Mouse (Mus musculus): ENCODE results near the gene Chchd10.

Gene Chchd10

DNA sequence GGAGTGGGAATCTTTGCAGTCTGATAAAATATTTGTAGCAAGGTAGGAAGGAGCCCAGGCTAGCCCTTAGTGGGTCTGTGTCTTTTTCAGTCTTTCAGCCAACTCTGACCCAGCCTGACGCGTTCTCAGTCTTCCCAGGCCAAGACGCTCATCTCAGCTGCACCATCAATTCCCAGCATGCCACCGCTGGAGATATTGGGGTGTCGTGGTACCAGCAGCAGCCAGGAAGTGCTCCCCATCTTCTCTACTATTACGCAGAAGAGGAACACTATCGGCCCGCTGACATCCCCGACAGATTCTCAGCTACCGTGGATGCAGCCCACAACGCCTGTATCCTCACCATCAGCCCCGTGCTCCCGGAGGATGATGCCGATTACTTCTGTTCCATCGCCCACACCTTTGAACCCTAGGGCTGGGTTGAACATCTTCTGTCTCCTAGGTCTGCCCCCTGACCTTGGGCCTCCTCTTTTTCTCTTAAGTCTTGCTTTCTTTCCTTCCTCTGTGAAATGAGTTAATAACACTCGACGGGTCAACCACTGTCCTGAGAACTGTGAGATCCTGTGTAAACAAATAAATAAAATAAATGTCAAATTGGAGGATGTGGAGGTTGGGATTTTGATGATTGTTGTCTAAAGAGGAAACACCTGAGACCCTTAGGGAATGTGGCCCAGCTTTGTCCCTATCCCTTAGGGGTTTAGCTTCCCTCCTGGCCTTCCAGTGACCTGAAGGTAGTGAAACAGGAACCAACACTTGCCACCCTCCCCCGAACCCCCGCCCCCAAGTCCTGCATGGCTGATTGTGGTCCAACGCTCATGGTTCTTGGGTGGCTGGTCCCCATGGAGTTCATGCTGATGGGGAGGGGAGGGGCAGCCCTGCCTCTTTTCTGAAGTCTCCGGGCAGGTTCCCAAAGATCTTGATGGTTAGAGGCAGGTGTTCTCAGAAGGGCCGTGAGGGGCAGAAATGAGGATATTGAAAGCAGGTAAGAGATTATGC, 16.4 kb downstream of the Chchd10 start:
- DNase-seq (ENCODE audit: low read depth, low spot score) = no peak

DNA sequence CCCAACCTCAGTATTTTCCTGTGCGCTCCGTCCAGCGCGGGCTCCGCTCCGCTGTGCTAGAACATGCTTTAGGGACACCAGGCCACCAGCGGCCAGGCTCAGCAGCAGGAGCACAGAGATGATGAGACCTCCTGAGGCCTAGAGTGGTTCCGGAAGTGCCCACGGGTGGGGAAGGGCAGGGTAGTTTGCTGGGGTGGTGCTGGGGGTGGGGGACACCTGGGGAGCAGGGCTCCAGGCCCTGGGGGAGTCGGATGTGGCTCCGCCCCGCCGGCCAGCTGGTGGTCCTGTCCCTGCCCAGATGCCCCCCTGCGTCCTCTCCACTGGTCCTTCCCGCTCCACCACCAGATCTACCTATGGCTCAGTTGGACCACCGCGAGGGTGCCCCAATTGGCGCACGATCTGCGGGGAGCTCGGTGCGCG, 17.9 kb downstream of the Chchd10 start:
- DNase-seq (ENCODE audit: low read depth, low spot score) = no peak

DNA sequence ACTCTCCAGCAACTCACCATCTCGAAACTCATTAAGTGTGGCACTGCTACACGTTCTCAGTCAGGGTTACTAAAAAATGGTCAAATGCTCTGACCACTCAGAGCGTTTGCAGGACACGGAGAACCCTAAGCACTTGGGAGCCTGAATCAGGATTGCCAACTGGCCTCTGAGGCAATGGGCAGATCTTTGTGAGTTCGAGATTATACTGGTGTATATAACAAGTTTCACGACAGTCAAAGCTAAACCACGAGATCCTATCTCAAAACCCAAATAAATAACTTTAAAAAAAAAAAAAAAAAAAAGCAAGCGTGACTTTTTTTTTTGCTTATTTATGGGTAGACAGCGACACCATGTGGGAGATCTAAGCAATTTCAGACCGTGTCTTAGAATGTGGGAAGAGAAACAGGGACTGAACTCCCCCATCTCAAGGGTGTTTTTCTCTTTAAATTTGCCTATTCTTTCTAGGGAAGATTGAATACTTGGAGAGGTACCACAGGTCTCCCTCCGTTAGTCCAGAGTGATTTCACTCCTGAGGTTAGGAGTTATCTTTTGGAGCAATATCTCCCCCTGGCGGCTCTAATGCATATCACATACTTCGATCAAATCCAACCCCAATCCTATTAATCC, 18.6 kb downstream of the Chchd10 start:
- DNase-seq (ENCODE audit: low read depth, low spot score) = peak; percentile 70

DNA sequence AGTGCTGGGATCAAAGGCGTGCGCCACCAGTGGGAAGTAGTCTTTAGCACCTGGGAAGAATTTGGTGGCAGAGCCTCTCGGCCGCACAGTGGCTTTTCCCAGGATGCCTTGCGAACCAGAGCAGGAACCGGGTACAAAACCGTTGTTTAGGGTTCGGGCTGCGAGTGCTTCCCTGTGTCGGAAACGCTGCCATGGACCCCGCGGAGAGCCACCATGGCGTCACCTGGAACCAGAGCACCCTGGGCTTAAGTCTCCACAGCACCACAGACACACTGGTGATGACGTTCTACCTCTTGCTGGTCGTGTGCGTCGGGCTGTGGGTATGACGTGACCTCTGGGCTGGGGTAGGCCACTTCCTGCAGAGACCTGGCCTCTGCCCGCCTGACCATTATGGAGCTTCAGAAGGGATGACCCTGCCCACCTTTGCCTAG, 21.5 kb downstream of the Chchd10 start, which contains the start of gene Gm5134:
Gene Gm5134, plus strand, starts transcription at position 134 of the 431 bp plus-strand sequence.
- peak; percentile 71 for DNase-seq (ENCODE audit: low read depth, low spot score)

DNA sequence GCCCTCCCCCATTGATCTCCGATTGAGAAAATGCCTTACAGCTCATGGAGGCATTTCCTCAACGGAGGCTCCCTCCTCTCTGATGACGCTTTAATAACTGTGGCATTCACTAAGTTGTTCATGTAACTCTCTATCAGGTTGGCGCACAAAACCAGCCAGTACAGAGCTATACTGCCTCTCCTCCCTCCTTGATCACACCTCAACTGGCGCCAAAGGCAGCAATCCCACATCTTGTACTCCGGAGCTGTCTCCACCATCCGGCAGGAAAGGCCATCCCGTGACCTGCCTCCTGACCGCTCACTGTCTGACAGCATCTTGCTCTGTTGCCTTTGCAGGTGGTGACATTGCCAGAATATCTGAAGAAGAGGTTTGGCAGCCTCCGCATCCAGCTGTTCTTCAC, 40.9 kb downstream of the Chchd10 start:
- DNase-seq (ENCODE audit: low read depth, low spot score) = no peak

DNA sequence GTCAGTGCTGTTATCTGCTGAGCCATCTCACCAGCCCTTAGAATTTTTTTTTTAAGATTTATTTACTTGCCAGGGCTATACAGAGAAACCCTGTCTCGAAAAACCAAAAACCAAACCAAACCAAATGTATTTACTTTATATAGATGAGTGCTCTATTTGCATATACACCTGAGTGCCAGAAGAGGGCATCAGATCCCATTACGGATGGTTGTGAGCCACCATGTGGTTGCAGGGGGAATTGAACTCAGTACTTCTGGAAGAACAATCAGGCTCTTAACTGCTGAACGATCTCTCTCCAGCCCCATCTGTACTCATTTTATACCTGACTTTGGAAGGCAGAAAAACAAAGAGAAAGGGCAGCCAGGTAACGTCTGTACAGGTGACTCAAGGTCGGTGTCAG, 42.3 kb downstream of the Chchd10 start:
- peak; percentile 87 for DNase-seq (ENCODE audit: low read depth, low spot score)

DNA sequence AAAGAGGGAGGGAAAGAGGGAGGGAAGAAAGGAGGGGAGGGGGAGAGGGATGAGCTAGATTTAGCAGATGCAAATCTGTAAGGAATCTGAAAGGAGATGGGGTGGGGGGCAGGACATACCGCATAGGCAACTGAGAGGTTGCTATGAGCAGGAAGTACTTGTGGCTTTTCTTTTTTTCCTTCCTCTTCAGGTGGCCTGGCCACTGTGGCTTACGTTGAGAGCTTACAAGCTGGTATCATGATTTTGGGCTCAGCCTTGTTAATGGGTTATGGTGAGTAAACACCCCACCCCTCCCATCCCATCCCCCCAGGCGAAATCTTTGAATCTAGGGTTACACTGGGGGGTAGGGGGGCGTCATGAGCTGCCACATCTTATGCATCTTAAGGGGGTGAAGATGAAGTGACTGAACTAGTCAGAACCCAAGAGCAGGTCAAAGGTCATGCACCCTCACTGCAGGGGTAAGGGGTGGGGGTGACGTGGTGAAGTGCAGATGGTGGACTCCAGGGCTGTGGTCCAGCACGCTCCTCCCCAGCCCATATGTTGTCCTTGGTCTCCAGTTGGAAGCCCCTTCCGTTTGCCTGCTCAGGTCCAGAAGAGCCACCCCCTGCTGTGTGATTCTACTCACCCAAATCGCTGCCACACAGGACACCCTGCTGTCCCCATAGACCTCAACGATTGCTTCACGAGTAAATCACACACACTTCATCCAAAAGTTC, 45.3 kb downstream of the Chchd10 start:
- DNase-seq (ENCODE audit: low read depth, low spot score) = no peak

DNA sequence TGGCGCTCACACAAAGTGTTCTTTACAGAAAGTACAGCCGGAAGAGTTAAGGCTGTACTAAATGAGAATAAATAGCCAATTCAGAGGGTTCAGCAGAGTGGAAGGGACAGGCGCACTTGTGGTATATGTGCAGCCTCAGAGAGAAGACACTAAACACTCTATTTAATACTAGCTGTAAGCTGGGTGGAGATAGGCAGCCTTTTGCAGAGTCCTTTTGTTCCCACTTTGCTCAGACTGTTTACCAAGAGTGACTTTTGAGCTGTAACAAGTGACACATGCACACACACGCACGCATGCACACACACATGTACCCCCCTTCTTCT, 45.9 kb downstream of the Chchd10 start:
- no peak for DNase-seq (ENCODE audit: low read depth, low spot score)

DNA sequence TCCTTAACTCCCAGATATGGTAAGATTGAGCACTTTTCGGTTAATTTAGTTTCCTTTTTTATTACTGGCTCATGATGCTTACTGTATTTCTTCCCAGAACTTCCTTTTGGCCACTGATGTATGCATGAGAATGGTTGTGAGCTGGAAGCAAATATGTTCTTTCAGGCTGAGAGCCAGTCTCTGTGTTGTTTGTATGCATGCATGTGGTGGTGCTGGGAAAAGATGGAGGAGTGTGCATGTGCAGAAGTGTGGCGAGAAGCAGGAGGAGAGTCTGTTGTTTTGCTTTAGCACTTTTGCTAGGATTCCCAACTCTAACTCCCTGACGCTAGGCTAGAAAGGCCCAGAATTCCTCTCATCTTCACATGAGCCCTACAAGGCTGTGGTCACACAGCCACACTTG, 46.5 kb downstream of the Chchd10 start:
- no peak for DNase-seq (ENCODE audit: low read depth, low spot score)
